In genomic region chr7:95688151-95689146, GRCm38 (mm10) we compare ENCODE assay signal across 9 mouse cellular contexts.
DNase-seq lines count a peak whose midpoint lies in the region; ATAC-seq and TF ChIP-seq lines count a peak whose summit lies in the region.
"Had no signal": no experiment of that assay in that cellular context is flagged by ENCODE, and none has a peak within 500 bp of the region (broad histone marks: within the 10 kb centered on the region; RNA-seq: fewer than 3 reads in every experiment).

No protein-coding gene starts in this region.

- peak overlapping the region; percentile 42 for H3K4me2 ChIP-seq in midbrain, embryonic 11.5 days

- peak overlapping the region; percentile 87 for H3K27ac ChIP-seq in hindbrain, embryonic 10.5 days
- peak overlapping the region; percentile 67 for H3K27ac ChIP-seq in midbrain, embryonic 11.5 days (ENCODE audit: low read depth, low read length)

- TF ChIP-seq CTCF in C2C12 (IDR thresholded peaks at IDR 0.05; ENCODE audit: control insufficient read depth, insufficient read depth, insufficient read length) = no peak

- peak overlapping the region; percentile 26; the same call in 1 of the 2 replicates for H3K9ac ChIP-seq in midbrain, embryonic 11.5 days (ENCODE audit: low read length)

- peaks cover 42% of the 10 kb centered on the region for H3K4me1 ChIP-seq in hindbrain, embryonic 10.5 days (replicated peaks)
- H3K4me1 ChIP-seq in midbrain, embryonic 11.5 days (ENCODE audit: control insufficient read depth, insufficient read depth, low read length) = peaks cover 15% of the 10 kb centered on the region

- 4% methylated on average over 16 of the region's 16 CpGs for WGBS in hindbrain, embryonic 10.5 days
- 2% methylated on average over 16 of the region's 16 CpGs for WGBS in midbrain, embryonic 11.5 days

- DNase-seq in adrenal gland, adult 2 months = peak; percentile 1
- no peak for DNase-seq in adrenal gland, postnatal 10 days
- DNase-seq in hindbrain, embryonic 10.5 days (ENCODE audit: low spot score) = peak; percentile 65
- peak; percentile 94 for DNase-seq in midbrain, embryonic 11.5 days (ENCODE audit: low spot score, missing footprints)
- DNase-seq in frontal cortex, postnatal 25 days (ENCODE audit: low spot score in 2 of 2) = no peak
- no peak for DNase-seq in thymus, postnatal 4 days
- no peak for DNase-seq in urinary bladder, postnatal 10 days (ENCODE audit: low spot score)
- DNase-seq: heart, postnatal 36 days had no signal

- H3K79me2 ChIP-seq in C2C12 (ENCODE audit: control insufficient read depth, insufficient read depth) = no peaks in the 10 kb centered on the region

- H3K9me3 ChIP-seq in hindbrain, embryonic 10.5 days = no peaks in the 10 kb centered on the region
- H3K9me3 ChIP-seq in midbrain, embryonic 11.5 days (ENCODE audit: control insufficient read depth, low read length) = no peaks in the 10 kb centered on the region

- H3ac ChIP-seq in C2C12 (ENCODE audit: control insufficient read depth, insufficient read length, low read depth) = peak overlapping the region; percentile 24

- no peaks in the 10 kb centered on the region for H3K79me3 ChIP-seq in C2C12 (ENCODE audit: low read depth)

- no peaks in the 10 kb centered on the region for H3K36me3 ChIP-seq in C2C12 (ENCODE audit: control insufficient read depth, insufficient read depth)
- no peaks in the 10 kb centered on the region for H3K36me3 ChIP-seq in hindbrain, embryonic 10.5 days
- no peaks in the 10 kb centered on the region for H3K36me3 ChIP-seq in midbrain, embryonic 11.5 days (ENCODE audit: control insufficient read depth, insufficient read depth, low read length)

- H3K4me3 ChIP-seq in C2C12 (ENCODE audit: insufficient read depth, poor library complexity, severe bottlenecking) = no peak overlapping the region
- H3K4me3 ChIP-seq in hindbrain, embryonic 10.5 days = peak overlapping the region; percentile 44
- H3K4me3 ChIP-seq in midbrain, embryonic 11.5 days (ENCODE audit: low read depth, low read length) = peak overlapping the region; percentile 13; the same call in 1 of the 2 replicates

- peak; percentile 90 for ATAC-seq in midbrain, embryonic 11.5 days (ENCODE audit: low FRiP score)

- no peaks in the 10 kb centered on the region for H3K27me3 ChIP-seq in C2C12 (ENCODE audit: control insufficient read depth, insufficient read depth, insufficient read length)
- H3K27me3 ChIP-seq in hindbrain, embryonic 10.5 days (ENCODE audit: insufficient read depth, poor library complexity, severe bottlenecking) = peaks cover 35% of the 10 kb centered on the region
- H3K27me3 ChIP-seq in midbrain, embryonic 11.5 days (ENCODE audit: control insufficient read depth, insufficient read depth, low read length) = peaks cover 3% of the 10 kb centered on the region; the same call in 1 of the 2 replicates

TF ChIP-seq in C2C12, 6 proteins besides CTCF, POLR2A, EP300 and RAD21:
- no peak for TF ChIP-seq MYOD1 (IDR thresholded peaks at IDR 0.05; ENCODE audit: control insufficient read depth, insufficient read length, low read depth)
- no peak for TF ChIP-seq FOSL1 (IDR thresholded peaks at IDR 0.05; ENCODE audit: insufficient read depth, low read length, poor library complexity, severe bottlenecking)
- TF ChIP-seq USF1 (IDR thresholded peaks at IDR 0.05; ENCODE audit: low read depth) = no peak
- TF ChIP-seq MYOG (IDR thresholded peaks at IDR 0.05; ENCODE audit: control insufficient read depth, extremely low read depth, insufficient read length) = no peak
- TF ChIP-seq MAX (IDR thresholded peaks at IDR 0.05) = no peak
- TF ChIP-seq CEBPB (IDR thresholded peaks at IDR 0.05; ENCODE audit: low read depth) = no peak

Comparison
In these comparisons a context has a peak if more than half of its experiments do, and no peak if none do; other contexts are left out.
1. DNase-seq: peak in adrenal gland, adult 2 months (single experiment), hindbrain, embryonic 10.5 days (single experiment) and midbrain, embryonic 11.5 days (single experiment); none in adrenal gland, postnatal 10 days (single experiment), frontal cortex, postnatal 25 days (0 of 2), thymus, postnatal 4 days (single experiment) and urinary bladder, postnatal 10 days (single experiment).